Mouse (Mus musculus): ENCODE data around the gene Nhlh1.

The Nhlh1 gene

DNA sequence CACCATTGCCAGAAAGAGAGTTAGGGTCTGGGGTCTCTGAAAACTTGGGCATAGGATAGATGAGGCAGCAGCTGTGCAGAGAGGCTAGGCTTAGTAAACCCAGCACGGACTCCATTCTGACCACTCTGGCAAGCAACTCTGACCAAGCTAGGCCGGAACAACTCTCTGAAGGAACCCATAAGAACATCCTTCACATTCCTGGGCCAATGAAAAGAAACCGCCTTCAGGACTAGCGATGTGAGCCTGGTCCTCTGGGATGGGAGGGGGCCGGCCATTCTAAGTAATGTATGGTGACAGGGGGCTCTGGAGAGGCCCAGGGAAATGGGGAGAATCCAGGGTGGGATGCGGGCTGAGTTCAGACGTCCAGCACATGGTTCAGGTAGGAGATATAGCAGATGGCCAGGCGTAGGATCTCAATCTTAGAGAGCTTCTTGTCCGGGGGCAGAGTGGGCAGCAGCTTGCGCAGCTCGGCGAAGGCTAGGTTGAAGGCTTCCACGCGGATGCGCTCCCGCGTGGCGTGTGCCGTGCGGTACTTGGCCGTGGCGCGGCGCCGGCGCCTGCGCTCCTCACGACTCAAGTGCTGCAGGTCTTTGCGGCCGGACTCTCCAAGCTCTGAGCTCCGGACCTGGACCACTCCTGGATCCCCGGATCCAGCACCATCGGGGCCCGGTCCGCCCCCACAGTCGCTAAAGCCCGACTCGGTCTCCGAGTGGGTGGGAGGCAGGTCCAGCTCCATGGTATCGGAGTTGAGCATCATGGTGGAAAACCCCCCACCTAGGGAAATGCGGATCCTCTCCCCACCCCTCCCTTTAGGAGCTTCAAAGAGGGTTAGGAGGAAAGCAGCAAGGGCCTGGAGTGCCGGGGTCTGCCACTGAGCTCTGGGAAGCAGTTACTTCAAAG lies 3.6 kb downstream of the Nhlh1 start:
- DNase-seq (ENCODE audit: low spot score in 2 of 2): no peak

DNA sequence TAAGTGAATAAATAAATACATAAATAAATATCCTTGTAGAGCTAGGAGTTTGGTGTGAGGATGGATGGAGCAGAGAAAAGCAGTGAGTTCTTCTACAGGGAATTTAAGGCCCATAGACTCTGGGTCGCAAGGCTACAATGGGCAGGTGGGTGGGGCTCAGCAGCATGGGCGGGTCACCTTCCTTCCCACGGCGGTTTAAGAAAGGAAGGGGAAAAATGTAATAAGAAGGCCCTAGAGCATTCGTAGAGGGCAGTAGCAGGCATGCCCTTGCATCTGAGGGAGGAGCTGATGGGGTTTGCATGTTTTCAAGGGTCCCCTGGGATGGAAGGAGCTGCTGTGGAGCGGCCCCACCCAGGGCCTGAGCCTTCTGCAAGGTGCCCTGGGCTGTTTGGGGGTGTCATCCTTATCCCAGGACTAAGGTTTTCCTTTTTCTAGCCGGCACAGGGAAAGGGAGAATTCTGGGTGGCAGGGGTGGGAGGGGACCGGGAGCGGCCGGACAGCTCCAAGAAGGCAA lies 4.5 kb downstream of the Nhlh1 start:
- DNase-seq (ENCODE audit: low spot score in 2 of 2): no peak

DNA sequence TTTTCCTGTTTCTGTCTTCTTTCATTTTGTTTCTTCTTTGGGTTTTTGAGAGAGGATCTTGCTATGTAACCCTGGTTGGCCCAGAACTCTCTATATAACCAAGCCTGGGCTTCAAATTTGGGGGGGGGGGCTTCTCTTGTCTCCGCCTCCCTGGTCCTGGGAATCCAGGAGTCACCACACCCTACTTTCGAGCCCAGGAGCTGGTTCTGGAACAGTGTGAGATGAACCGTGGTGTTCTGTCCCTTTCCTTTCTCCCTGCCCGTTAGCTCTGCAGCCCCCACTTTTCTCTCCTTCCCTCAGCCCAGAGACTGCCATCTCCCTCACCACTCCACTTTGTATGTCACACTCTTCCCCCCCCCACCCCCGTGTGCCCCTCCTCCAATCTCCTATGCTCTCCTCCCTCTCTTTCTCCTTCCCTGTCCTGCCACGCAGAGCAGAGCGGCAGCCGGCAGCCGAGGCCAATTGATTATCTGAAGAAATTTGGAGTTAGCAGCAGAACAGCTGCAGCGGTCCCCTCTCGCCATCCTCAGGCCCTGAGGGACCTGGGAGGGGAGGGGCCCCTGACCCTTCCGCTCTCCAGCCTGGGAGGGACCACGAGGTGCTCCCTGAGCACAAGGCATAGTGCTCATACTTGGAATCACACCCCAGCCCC lies 8.1 kb downstream of the Nhlh1 start:
- DNase-seq (ENCODE audit: low spot score in 2 of 2): no peak

- DNase-seq (ENCODE audit: low spot score in 2 of 2): no peak
Observed at GRCm38 (mm10) chr1:172048241-172048734, 9.1 kb downstream of the Nhlh1 start.

DNA sequence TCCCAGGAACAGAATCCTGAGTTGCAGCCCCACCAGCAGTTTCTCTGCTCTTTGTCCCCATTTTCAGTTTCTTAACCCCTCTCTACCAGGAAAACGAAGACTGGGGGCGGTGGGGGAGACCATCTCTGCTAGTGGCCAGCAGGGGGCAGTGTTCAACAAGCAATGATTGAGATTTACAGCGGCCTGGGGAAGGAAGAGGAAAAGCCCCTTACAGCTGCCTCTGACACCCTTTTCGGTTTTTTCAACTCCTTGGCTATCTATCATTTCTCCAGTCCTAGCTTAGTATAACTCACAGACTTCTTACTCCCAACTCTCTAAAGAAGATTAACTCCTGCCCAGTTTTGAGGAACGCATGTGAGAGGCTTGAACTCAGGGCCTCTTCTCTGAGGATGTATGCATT lies 10.4 kb downstream of the Nhlh1 start:
- DNase-seq (ENCODE audit: low spot score in 2 of 2): peak; percentile 51 to 62

- DNase-seq (ENCODE audit: low spot score in 2 of 2): no peak
Observed at GRCm38 (mm10) chr1:172046410-172046809, 11.0 kb downstream of the Nhlh1 start.

DNA sequence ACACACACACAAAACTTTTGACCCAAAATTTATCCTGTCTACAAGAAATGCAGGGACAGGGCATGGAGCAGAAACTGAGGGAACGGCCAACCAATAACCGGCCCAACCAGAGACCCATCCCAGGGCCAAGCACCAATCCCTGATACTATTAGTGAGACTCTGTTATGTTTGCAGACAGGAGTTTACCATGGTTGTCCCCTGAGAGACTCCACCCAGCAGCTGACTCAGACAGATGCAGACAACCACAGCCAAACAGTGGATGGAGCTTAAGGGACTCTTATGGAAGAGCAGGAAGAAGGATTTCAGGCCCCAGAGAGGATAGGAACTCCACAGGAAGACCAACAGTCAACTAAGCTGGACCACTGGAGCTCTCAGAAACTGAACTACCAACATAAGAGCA lies 27.5 kb downstream of the Nhlh1 start:
- DNase-seq (ENCODE audit: low spot score in 2 of 2): no peak

DNA sequence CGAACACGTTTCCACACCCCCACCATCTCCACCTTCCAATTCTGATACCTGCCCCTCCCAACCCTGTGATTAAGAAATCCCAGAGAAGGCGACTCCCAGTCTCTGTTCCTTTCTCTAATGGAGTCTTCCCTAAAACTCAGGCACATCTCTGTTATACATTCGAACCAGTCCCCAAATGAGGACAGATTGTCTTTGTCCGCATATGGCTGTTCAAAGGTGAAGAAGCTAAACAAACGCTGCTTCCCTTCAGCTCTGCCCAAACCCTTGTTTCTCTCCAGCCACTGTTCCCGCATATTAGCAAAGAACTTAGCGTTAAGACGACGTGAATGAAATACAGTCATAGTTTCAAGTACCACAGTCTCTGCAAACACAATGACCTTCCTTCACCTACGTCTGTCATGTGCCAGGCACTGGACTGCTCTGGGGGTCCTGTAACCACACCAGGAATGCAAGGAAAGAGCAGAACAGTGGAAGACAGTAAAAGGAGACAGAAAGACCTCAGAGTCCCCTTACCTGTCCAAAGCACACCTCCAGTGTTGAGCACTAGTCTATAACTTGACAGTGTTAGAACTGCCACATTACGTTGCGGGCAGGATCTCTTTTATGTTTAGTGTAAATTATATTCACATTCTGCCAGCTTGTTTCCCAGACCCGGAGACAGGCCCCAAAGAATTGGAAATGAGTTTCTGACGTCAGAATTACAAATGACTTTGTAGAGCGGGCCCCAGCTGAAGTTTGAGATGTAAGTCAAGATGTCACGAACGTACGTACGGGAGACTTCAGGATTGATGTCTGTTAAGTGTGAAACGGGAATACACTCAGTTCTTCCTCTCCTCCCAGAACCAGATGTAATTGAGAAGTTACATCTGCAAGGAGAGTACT lies 28.7 kb downstream of the Nhlh1 start, which contains the start of gene Vangl2:
Gene Vangl2 (minus strand): TSS at position 51 of the 882 bp plus-strand sequence.
- DNase-seq (ENCODE audit: low spot score in 2 of 2): no peak

GRCm38 (mm10) chr1:172027809-172028102 lies 29.6 kb downstream of the Nhlh1 start:
- no peak for DNase-seq (ENCODE audit: low spot score in 2 of 2)

DNA sequence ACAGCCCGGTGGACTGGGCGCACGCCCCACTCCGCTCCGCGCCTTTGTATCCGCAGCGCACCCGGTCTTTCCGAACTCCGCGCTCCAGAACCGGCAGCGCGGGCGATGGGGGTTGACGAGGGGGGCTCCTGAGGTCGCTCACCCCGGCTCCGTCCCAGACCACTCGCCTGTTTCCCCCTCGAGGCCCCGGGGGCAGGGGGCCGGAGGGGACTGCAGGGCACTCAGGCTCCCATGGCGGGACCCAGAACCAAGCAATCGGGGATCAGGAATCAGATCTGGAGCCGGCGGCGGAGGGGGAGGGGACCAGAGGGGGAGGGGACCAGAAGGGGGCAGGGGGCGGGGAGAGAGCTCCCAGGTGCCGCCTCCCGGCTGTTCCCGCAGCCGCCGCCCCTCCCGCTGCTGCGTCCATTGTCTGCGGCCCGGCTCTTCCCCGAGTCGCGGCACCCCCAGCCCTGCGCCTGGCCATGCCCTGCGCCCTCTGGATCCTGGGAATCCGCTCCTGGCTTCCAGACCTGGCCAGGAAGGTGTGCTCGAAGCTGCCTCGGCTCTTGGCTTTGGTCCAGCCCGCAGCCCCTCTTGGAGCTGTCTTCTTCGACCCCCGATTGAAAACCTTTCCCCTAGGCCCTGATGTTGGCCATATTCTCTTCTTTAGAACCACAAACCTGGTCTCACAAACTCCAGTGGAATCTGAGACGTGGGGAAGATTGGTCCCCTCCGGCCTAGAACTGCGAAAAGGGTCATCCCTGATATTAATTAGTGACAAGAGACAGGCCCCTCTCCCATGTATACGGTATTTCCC lies 30.2 kb downstream of the Nhlh1 start:
- DNase-seq (ENCODE audit: low spot score in 2 of 2): peak; percentile 69 to 75

DNA sequence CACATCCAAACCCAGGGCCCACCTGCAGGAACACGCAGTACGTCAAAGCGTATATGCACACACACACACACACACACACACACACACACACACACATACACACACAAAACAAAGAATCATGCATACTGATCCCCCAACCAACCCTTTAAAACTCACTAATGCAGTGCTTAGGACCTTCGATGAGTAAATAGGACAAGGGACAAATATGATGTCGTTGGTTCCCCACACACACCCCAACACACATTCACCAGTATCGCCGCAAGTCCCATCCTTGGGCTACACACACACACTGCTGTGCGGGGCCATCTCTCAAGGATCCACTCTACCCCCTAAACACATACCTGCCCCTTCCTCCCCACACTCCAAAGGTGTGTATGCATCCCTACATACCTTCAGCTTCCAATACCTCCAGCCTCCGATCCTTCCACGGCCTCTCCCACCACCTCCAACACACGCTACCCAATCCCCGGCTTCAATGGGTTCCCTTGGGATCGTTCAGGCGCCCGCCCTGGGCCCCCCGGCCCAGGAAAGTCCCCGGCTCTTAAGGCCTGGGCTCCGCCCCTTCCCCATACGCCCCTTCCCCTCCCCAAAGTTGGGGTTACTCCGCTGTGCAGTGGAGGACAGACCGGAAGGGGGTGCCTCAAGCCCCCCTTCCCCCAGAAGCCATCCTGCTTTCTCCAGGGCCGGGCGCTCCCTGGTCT lies 31.0 kb downstream of the Nhlh1 start:
- DNase-seq (ENCODE audit: low spot score in 2 of 2): no peak

GRCm38 (mm10) chr1:172025201-172025904 lies 32.0 kb downstream of the Nhlh1 start:
- DNase-seq (ENCODE audit: low spot score in 2 of 2): no peak

DNA sequence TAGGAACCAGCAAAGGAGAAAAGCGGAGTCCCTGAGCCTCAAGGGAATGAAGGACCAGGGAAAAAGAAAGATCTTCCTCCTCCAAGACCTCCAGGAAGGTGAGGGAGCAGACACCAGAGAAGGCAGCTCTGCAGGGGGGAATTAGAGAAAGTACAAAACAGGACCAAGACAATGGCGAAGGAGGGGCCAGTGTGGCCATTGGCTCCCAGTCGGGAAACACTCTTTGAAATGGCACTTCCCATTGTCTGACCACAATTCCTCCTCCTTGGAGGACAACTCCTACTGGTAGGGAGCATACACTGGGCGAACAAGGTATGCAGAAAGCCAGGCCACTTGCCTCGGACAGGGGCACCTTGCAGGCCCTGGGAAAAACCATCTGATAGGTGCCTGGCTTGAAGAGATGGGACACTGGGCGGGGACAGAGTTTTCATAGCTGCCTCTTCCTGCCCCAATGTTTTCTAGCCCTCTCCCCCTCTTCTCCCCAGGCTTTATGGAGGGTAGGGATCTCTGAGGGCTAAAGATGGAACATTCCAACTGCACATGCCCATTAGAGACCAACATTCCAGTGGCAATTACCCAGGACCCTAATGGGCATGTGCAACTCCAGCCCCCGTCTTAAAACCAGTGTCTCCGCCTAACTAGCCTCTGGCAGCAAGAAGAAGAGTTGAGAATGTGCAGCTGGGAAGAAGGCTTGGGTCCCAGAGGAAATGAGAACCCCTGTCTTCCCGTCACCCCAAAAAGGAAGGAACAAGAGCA lies 33.1 kb downstream of the Nhlh1 start:
- DNase-seq (ENCODE audit: low spot score in 2 of 2): no peak

DNA sequence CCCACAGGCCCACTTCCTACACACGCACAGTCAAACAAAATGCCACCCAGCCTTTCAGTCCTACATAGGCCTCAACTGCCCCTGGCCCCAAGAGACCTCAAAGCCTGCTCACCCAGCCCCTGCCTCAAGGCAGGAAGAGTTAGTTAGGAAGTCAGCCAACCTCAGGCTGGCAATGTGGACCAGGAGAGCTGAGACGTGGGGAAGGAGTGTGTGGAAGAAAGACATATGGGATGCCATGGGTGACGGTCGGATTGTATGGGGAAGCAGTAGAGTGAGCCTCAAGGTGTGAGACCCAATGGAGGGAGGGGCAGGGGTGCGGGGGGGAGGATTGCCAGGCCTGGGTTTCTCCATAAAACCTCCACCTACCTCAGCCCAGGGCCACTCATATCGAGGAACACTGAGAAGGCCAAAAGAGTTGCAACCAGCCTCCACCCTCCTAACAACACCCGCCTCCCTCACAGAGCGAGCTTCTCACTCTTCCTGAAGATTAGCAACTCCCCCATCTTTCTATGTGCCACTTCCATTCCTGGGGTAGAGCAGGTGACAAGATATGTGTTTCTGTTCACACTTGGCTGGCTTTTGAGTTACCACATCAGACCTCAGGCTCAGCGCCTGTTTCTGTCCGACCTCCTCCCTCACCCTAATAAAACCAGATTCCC lies 37.4 kb downstream of the Nhlh1 start:
- no peak for DNase-seq (ENCODE audit: low spot score in 2 of 2)

- no peak for DNase-seq (ENCODE audit: low spot score in 2 of 2)
Observed at GRCm38 (mm10) chr1:172019339-172019738, 38.0 kb downstream of the Nhlh1 start.

GRCm38 (mm10) chr1:172018336-172019311 lies 38.7 kb downstream of the Nhlh1 start:
- no peak for DNase-seq (ENCODE audit: low spot score in 2 of 2)

- DNase-seq (ENCODE audit: low spot score in 2 of 2): no peak
Observed at GRCm38 (mm10) chr1:172017517-172018070, 39.8 kb downstream of the Nhlh1 start.
